19 mouse cellular contexts compared by ENCODE assay signal in the genomic region with DNA sequence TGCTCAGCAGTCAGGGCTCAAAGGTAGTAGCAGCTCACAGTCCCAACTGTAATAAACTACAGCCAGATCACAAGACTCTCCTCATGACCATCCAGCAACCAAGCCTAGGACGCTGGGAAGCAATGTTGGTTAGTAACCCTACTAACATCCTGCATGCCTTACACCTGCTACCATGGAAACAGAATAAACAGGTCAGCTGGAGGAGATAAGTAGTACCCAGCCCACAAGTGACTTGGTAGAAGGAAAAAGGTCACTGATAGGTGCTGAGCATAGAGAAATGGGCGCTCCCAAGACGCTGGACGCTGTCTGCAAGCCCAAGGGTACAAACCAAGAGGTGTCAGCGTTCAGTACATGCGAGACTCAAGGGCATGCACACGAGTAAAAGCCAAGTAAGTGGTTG. TPM values are rescaled to one million over a fixed set of nuclear protein-coding genes. Genes with fewer than 3 reads are reported as not detected.
DNase-seq lines count a peak whose midpoint lies in the region; ATAC-seq and TF ChIP-seq lines count a peak whose summit lies in the region.
"Had no signal": no experiment of that assay in that cellular context is flagged by ENCODE, and none has a peak within 500 bp of the region (broad histone marks: within the 10 kb centered on the region; RNA-seq: fewer than 3 reads in every experiment).

No protein-coding gene starts in this region.

- no peaks in the 10 kb centered on the region for H3K9me3 ChIP-seq in intestine, embryonic 15.5 days
- no peaks in the 10 kb centered on the region for H3K9me3 ChIP-seq in forebrain, embryonic 10.5 days
- H3K9me3 ChIP-seq: forebrain, embryonic 12.5 days had no signal

- peak; percentile 48 for DNase-seq in gastrocnemius, postnatal 25 days
- no peak for DNase-seq in gastrocnemius, postnatal 14 days
- DNase-seq in layer of hippocampus, adult 2 months (ENCODE audit: low spot score in 2 of 2): no peak
- no peak for DNase-seq in layer of hippocampus, adult 9-11 months
- DNase-seq in adrenal gland, adult 8-10 months: no peak
- no peak for DNase-seq in cerebellum, adult 11 months
- DNase-seq in forebrain, embryonic 10.5 days (ENCODE audit: extremely low spot score, low spot score): no peak
- DNase-seq: cerebellum, postnatal 14 days; gastrocnemius, postnatal 36 days; kidney, adult 18-20 months; layer of hippocampus, postnatal 36 days; lung, embryonic 14.5 days; lung, postnatal 4 days; midbrain, embryonic 14.5 days; retina, postnatal 1 day had no signal

- no peaks in the 10 kb centered on the region for H3K27me3 ChIP-seq in intestine, embryonic 15.5 days (replicated peaks)
- no peaks in the 10 kb centered on the region for H3K27me3 ChIP-seq in forebrain, embryonic 10.5 days (ENCODE audit: poor library complexity, severe bottlenecking)
- H3K27me3 ChIP-seq: forebrain, embryonic 12.5 days had no signal

- ATAC-seq in intestine, embryonic 15.5 days: peak; percentile 41

- 0 out of 2 replicates have a peak overlapping the region, but pooled peaks have one; percentile 33 for H3K27ac ChIP-seq in layer of hippocampus, adult 2 months
- H3K27ac ChIP-seq in intestine, embryonic 15.5 days: no peak overlapping the region
- H3K27ac ChIP-seq in forebrain, embryonic 10.5 days: no peak overlapping the region
- H3K27ac ChIP-seq: forebrain, embryonic 12.5 days; hindbrain, embryonic 14.5 days had no signal

- H3K4me3 ChIP-seq in layer of hippocampus, adult 2 months: no peak overlapping the region
- no peak overlapping the region for H3K4me3 ChIP-seq in intestine, embryonic 15.5 days (replicated peaks)
- no peak overlapping the region for H3K4me3 ChIP-seq in forebrain, embryonic 10.5 days
- H3K4me3 ChIP-seq: forebrain, embryonic 12.5 days; myocyte had no signal

- peaks cover 15% of the 10 kb centered on the region for H3K4me1 ChIP-seq in intestine, embryonic 15.5 days (replicated peaks)
- H3K4me1 ChIP-seq in forebrain, embryonic 10.5 days: peaks cover 19% of the 10 kb centered on the region

- 77% methylated on average over 7 of the region's 7 CpGs for WGBS in intestine, embryonic 15.5 days
- WGBS in forebrain, embryonic 10.5 days: 96% methylated on average over 7 of the region's 7 CpGs

- no peak for TF ChIP-seq CTCF in layer of hippocampus, adult 2 months (conservative IDR thresholded peaks at IDR 0.05)

- H3K9ac ChIP-seq in intestine, embryonic 15.5 days: no peak overlapping the region
- H3K9ac ChIP-seq: forebrain, embryonic 12.5 days; hindbrain, embryonic 14.5 days; lung, embryonic 14.5 days had no signal

- intact Hi-C loops in gastrocnemius, postnatal 14 days (cut with DNase I; ENCODE audit: low total_unique reads): no loop called here

- no peak overlapping the region for H3K4me2 ChIP-seq in intestine, embryonic 15.5 days (replicated peaks)
- H3K4me2 ChIP-seq: forebrain, embryonic 12.5 days; hindbrain, embryonic 14.5 days; lung, embryonic 14.5 days had no signal

- peaks cover 30% of the 10 kb centered on the region for H3K36me3 ChIP-seq in intestine, embryonic 15.5 days
- peaks cover 76% of the 10 kb centered on the region for H3K36me3 ChIP-seq in forebrain, embryonic 10.5 days (replicated peaks)

RNA-seq across cellular contexts. Expression of a gene that starts 4.1 kb away (rescaled TPM):
- 100 to 1,000 TPM; 346 to 413 TPM for total RNA-seq in gastrocnemius, postnatal 25 days (2021)
- total RNA-seq in gastrocnemius, postnatal 14 days (2021): 100 to 1,000 TPM; 292 to 356 TPM
- total RNA-seq in layer of hippocampus, adult 2 months (2021): 100 to 1,000 TPM; 198 to 200 TPM
- 42.4 and 42.5 TPM in 2 replicates for polyA plus RNA-seq in intestine, embryonic 15.5 days (2015; fragmentation: Nextera tagmentation; extraction: Ambion mirVana)
- 100 to 1,000 TPM; 119 to 236 (median 168) TPM for total RNA-seq in adrenal gland, adult 8-10 months (2022)
- polyA plus RNA-seq in forebrain, embryonic 10.5 days (2016; fragmentation: Nextera tagmentation; extraction: Ambion mirVana): 42.9 and 43.4 TPM in 2 replicates

RNA-seq across cellular contexts. Expression of a gene that starts 31.7 kb away (rescaled TPM):
- 1 to 10 TPM; 4.7 to 5.5 TPM for total RNA-seq in gastrocnemius, postnatal 25 days (2021)
- total RNA-seq in gastrocnemius, postnatal 14 days (2021): 1 to 10 TPM; 3.2 to 3.4 TPM
- 1 to 10 TPM; 8.8 to 9.5 TPM for total RNA-seq in layer of hippocampus, adult 2 months (2021)
- 9.6 and 9.8 TPM in 2 replicates for polyA plus RNA-seq in intestine, embryonic 15.5 days (2015; fragmentation: Nextera tagmentation; extraction: Ambion mirVana)
- total RNA-seq in adrenal gland, adult 8-10 months (2022): 10 to 100 TPM; 10.8 to 16.2 (median 13.3) TPM
- 15.4 and 16.4 TPM in 2 replicates for polyA plus RNA-seq in forebrain, embryonic 10.5 days (2016; fragmentation: Nextera tagmentation; extraction: Ambion mirVana)

RNA-seq across cellular contexts. Expression of a gene that starts 31.8 kb away (rescaled TPM):
- total RNA-seq in gastrocnemius, postnatal 25 days (2021): 1 to 10 TPM; 4.3 to 4.4 TPM
- 1 to 10 TPM; 4.4 to 5.1 TPM for total RNA-seq in gastrocnemius, postnatal 14 days (2021)
- 10 to 100 TPM; 19.9 to 26.5 TPM for total RNA-seq in layer of hippocampus, adult 2 months (2021)
- 33.1 and 35.6 TPM in 2 replicates for polyA plus RNA-seq in intestine, embryonic 15.5 days (2015; fragmentation: Nextera tagmentation; extraction: Ambion mirVana)
- total RNA-seq in adrenal gland, adult 8-10 months (2022): 10 to 100 TPM; 18.4 to 33.8 (median 29.1) TPM
- polyA plus RNA-seq in forebrain, embryonic 10.5 days (2016; fragmentation: Nextera tagmentation; extraction: Ambion mirVana): 70.1 and 73.4 TPM in 2 replicates

RNA-seq across cellular contexts. Expression of a gene that starts 36.1 kb away (rescaled TPM):
- total RNA-seq in gastrocnemius, postnatal 25 days (2021): 10 to 100 TPM; 25.2 to 28.9 TPM
- 10 to 100 TPM; 43.4 to 48.8 TPM for total RNA-seq in gastrocnemius, postnatal 14 days (2021)
- 10 to 100 TPM; 16.4 to 21.5 TPM for total RNA-seq in layer of hippocampus, adult 2 months (2021)
- polyA plus RNA-seq in intestine, embryonic 15.5 days (2015; fragmentation: Nextera tagmentation; extraction: Ambion mirVana): 38.0 and 38.8 TPM in 2 replicates
- total RNA-seq in adrenal gland, adult 8-10 months (2022): 10 to 100 TPM; 31.2 to 44.5 (median 39.4) TPM
- polyA plus RNA-seq in forebrain, embryonic 10.5 days (2016; fragmentation: Nextera tagmentation; extraction: Ambion mirVana): 20.9 and 23.0 TPM in 2 replicates

RNA-seq across cellular contexts. Expression of a gene that starts 40.2 kb away (rescaled TPM):
- 10 to 100 TPM; 19.1 to 20.0 TPM for total RNA-seq in gastrocnemius, postnatal 25 days (2021)
- 10 to 100 TPM; 22.1 to 23.8 TPM for total RNA-seq in gastrocnemius, postnatal 14 days (2021)
- 10 to 100 TPM; 27.0 to 27.9 TPM for total RNA-seq in layer of hippocampus, adult 2 months (2021)
- 17.5 and 18.4 TPM in 2 replicates for polyA plus RNA-seq in intestine, embryonic 15.5 days (2015; fragmentation: Nextera tagmentation; extraction: Ambion mirVana)
- 10 to 100 TPM; 45.5 to 52.4 (median 47.4) TPM for total RNA-seq in adrenal gland, adult 8-10 months (2022)
- 9.0 and 9.2 TPM in 2 replicates for polyA plus RNA-seq in forebrain, embryonic 10.5 days (2016; fragmentation: Nextera tagmentation; extraction: Ambion mirVana)
